Mouse (Mus musculus) heart, adult 2 months (tissue): ENCODE data around the gene Sytl4. TPM values are rescaled to one million over a fixed set of nuclear protein-coding genes. Genes with fewer than 3 reads are reported as not detected.

ENCODE experiments used
- DNase-seq, 2 experiments: peaks; one replicate each; pipeline ENCODE4 v3.0.0; 2021
- H3K27ac ChIP-seq: fragments of 200-600 bp; 2 replicates; pipeline ENCODE4 v1.8.1; 2022
- H3K27me3 ChIP-seq: fragments of 200-500 bp; 2 replicates; pipeline ENCODE4 v1.6.1; 2012; ENCODE audit warnings: mild to moderate bottlenecking, low read length, inconsistent platforms, mixed read lengths; ENCODE audit not compliant: control insufficient read depth, insufficient read depth
- H3K36me3 ChIP-seq: fragments of 200-500 bp; 2 replicates; pipeline ENCODE4 v1.6.1; 2012; ENCODE audit warnings: low read length, inconsistent platforms; ENCODE audit not compliant: control insufficient read depth, insufficient read depth
- H3K4me1 ChIP-seq: fragments of 200-500 bp; 2 replicates; pipeline ENCODE4 v1.6.1; 2011; ENCODE audit warnings: low read length; ENCODE audit not compliant: control insufficient read depth, insufficient read depth
- H3K4me3 ChIP-seq: fragments of 200-600 bp; 2 replicates; pipeline ENCODE4 v1.8.1; 2022
- H3K79me2 ChIP-seq: fragments of 200-500 bp; replicated peaks from 2 replicates; pipeline ENCODE4 v1.6.1; 2012; ENCODE audit warnings: mild to moderate bottlenecking, inconsistent platforms, low read length, moderate library complexity, mixed read lengths; ENCODE audit not compliant: control insufficient read depth, insufficient read depth
- H3K9ac ChIP-seq: fragments of 200-500 bp; 2 replicates; pipeline ENCODE4 v1.6.1; 2012; ENCODE audit warnings: low read depth, mild to moderate bottlenecking, control low read depth, inconsistent platforms, low read length, mixed read lengths
- CTCF ChIP-seq: fragments of 200-600 bp; IDR thresholded peaks from 2 replicates; pipeline ENCODE4 v1.8.1; 2022; ENCODE audit warnings: antibody characterized with exemption, mild to moderate bottlenecking, moderate library complexity
- EP300 ChIP-seq: fragments of 200-500 bp; IDR thresholded peaks from 2 replicates; pipeline ENCODE4 v1.6.1; 2011; ENCODE audit warnings: low read depth, low read length, control low read depth; ENCODE audit not compliant: insufficient read depth
- POLR2A ChIP-seq: fragments of 200-500 bp; IDR thresholded peaks from 2 replicates; pipeline ENCODE4 v1.6.1; 2011; ENCODE audit warnings: mild to moderate bottlenecking, low read depth, low read length, control low read depth; ENCODE audit not compliant: insufficient read depth
- whole genome bisulfite sequencing: fragments of 180-500 bp; shearing (Covaris S2); methylation state at CpG from one replicate; pipeline ENCODE4 v1.1.7; 2018; 5-methylcytosine and 5-hydroxymethylcytosine counted together
- intact Hi-C: fragments of 180-260 bp; cut with DNase I; formaldehyde crosslinking; loops from one replicate; pipeline ENCODE4 v1.15.1; 2025
- polyA plus RNA-seq: library from polyadenylated mRNA; depleted of rRNA; stranded (reverse); fragments of >200 nt; gene quantifications from 2 replicates; pipeline ENCODE4 v1.2.3, GENCODE M21; 2012; rRNA removed
- total RNA-seq, 2 experiments: library from RNA; stranded (reverse); gene quantifications; 2 replicates each; pipeline ENCODE4 v1.2.3; 2021

Gene Sytl4
- total and polyA plus RNA-seq, 3 experiments = 0.68 to 3.1 (median 1.3) TPM

GRCm38 (mm10) chrX:133888111-133888510 lies 93.5 kb downstream of the Sytl4 start:
- 85% methylated on average over 5 of the region's 5 CpGs for WGBS
- Histone ChIP-seq H3K4me3 (no peak overlapping the region), H3K9ac (no peak overlapping the region), H3K27me3 (no peaks in the 10 kb centered on the region), H3K4me1 (no peaks in the 10 kb centered on the region), H3K79me2 (no peaks in the 10 kb centered on the region), H3K36me3 (no peaks in the 10 kb centered on the region), H3K27ac (no peak overlapping the region)
- DNase-seq = no peak
- intact Hi-C loops = no loop called here
- no peak for TF ChIP-seq CTCF
- no peak for TF ChIP-seq POLR2A
- TF ChIP-seq EP300 = no peak

- H3K27ac ChIP-seq = no peak overlapping the region
- no peaks in the 10 kb centered on the region for H3K27me3 ChIP-seq
- no peak overlapping the region for H3K4me3 ChIP-seq
- no peaks in the 10 kb centered on the region for H3K4me1 ChIP-seq
- 74% methylated on average over 3 of the region's 3 CpGs for WGBS
- H3K9ac ChIP-seq = no peak overlapping the region
- no peaks in the 10 kb centered on the region for H3K79me2 ChIP-seq
- TF ChIP-seq EP300 = no peak
- intact Hi-C loops = no loop called here
- no peaks in the 10 kb centered on the region for H3K36me3 ChIP-seq
- DNase-seq = no peak
Observed at GRCm38 (mm10) chrX:133887308-133887707, 94.3 kb downstream of the Sytl4 start.

Other genes with a start within 250 kb of the Sytl4 start
- gene Tnmd, start 130.8 kb downstream of the Sytl4 start, total RNA-seq = not detected
- gene Tnmd, start 130.8 kb downstream of the Sytl4 start, polyA plus RNA-seq = 0.10 and 0.20 TPM in 2 replicates
- gene Tspan6, start 83.4 kb downstream of the Sytl4 start, total RNA-seq = 1 to 10 TPM; 7.1 to 7.9 TPM
- 4.7 and 12.0 TPM in 2 replicates for gene Tspan6, start 83.4 kb downstream of the Sytl4 start, polyA plus RNA-seq
- gene Srpx2, start 73.4 kb downstream of the Sytl4 start, total RNA-seq = 1 to 10 TPM; 3.7 TPM
- gene Srpx2, start 73.4 kb downstream of the Sytl4 start, polyA plus RNA-seq = 6.3 and 8.2 TPM in 2 replicates
- gene Cstf2, start 77.4 kb upstream of the Sytl4 start, total RNA-seq = 10 to 100 TPM; 11.2 to 11.7 TPM
- 6.3 and 9.5 TPM in 2 replicates for gene Cstf2, start 77.4 kb upstream of the Sytl4 start, polyA plus RNA-seq
- 1 to 10 TPM in 1 of 2 experiments, under 1 TPM in 1; 0.60 to 1.3 TPM for gene Xkrx, start 180.3 kb upstream of the Sytl4 start, total RNA-seq
- 1.00 and 1.7 TPM in 2 replicates for gene Xkrx, start 180.3 kb upstream of the Sytl4 start, polyA plus RNA-seq
- gene Arl13a, start 205.7 kb upstream of the Sytl4 start, total RNA-seq = not detected
- not detected in 2 replicates for gene Arl13a, start 205.7 kb upstream of the Sytl4 start, polyA plus RNA-seq
- under 1 TPM in 1 of 2 experiments, not detected in 1; 0.34 TPM for gene Nox1, start 240.1 kb upstream of the Sytl4 start, total RNA-seq
- not detected in 2 replicates for gene Nox1, start 240.1 kb upstream of the Sytl4 start, polyA plus RNA-seq